Mouse (Mus musculus): ENCODE measurements around the gene Rab25. TPM values are rescaled to one million over a fixed set of nuclear protein-coding genes. Genes with fewer than 3 reads are reported as not detected.

The Rab25 gene
- polyA plus RNA-seq, 1 experiment from 2014 or later = 36.4 TPM

DNA sequence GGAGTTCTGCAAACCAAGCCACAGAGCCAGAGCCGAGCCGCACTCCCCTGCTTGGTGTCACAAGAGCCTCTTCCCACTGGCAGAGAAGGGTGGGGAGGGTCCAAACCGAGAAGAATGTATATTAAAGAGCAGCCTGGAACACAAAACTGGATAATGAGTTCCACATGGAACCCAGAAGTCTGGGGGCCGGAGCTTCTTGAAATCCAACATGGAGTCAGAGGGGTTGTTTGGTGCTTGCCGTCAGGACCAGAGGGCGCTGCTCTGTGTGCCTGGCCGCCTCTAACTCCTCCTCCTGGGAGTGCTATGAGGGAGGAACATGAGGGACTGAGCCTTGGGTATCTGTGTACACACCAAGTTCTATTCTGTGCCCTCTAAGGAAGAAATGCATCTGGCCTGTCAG, 42.3 kb downstream of the Rab25 start:
- Histone ChIP-seq H3K27ac (0 out of 2 replicates have a peak overlapping the region, but pooled peaks have one; percentile 50), H3K4me1 (peaks cover 53% of the 10 kb centered on the region), H3K36me3 (no peaks in the 10 kb centered on the region), H3K9me3 (no peaks in the 10 kb centered on the region), H3K4me2 (no peak overlapping the region), H3K4me3 (no peak overlapping the region), H3K27me3 (no peaks in the 10 kb centered on the region), H3K9ac (no peak overlapping the region)
- ATAC-seq (ENCODE audit: borderline replicate concordance, extremely low read depth, low FRiP score, low TSS enrichment) = no peak
- WGBS = 44% methylated on average over 7 of the region's 7 CpGs

DNA sequence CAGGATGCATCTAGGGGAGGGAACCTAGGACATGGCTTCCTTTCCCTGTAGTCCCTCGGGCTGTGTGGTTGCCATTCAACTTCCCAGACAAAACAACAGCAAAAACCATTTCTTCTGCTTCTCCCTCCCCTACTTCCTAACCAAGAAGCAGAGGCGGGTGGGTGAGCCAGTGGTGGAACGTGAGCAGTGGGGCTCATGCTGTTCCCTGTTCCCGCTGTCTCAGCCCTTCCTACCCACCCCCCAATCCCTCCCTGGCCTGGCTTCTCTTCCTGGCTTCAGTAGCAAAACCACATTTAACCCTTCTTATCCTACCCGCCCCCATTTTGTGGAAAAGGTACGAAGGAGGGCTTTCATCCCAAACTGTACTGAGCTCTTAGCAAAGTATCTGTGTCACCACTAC, 43.0 kb downstream of the Rab25 start:
- Histone ChIP-seq H3K4me3 (no peak overlapping the region), H3K9ac (no peak overlapping the region), H3K4me1 (peaks cover 49% of the 10 kb centered on the region), H3K36me3 (0 out of 2 replicates have a peak, but pooled peaks cover 1% of the 10 kb centered on the region), H3K9me3 (no peaks in the 10 kb centered on the region), H3K27ac (peak overlapping the region; percentile 50; the same call in 1 of the 2 replicates), H3K4me2 (no peak overlapping the region), H3K27me3 (no peaks in the 10 kb centered on the region)
- ATAC-seq (ENCODE audit: borderline replicate concordance, extremely low read depth, low FRiP score, low TSS enrichment) = no peak
- WGBS = 57% methylated on average over 6 of the region's 6 CpGs

GRCm38 (mm10) chr3:88503881-88504746, 44.0 kb downstream of the Rab25 start:
- ATAC-seq (ENCODE audit: borderline replicate concordance, extremely low read depth, low FRiP score, low TSS enrichment) = no peak
- H3K4me2 ChIP-seq = no peak overlapping the region
- H3K9ac ChIP-seq = no peak overlapping the region

GRCm38 (mm10) chr3:88503505-88503863, 44.6 kb downstream of the Rab25 start:
- Histone ChIP-seq H3K4me2 (peak overlapping the region; percentile 98), H3K9me3 (no peaks in the 10 kb centered on the region), H3K27me3 (no peaks in the 10 kb centered on the region), H3K9ac (peak overlapping the region; percentile 90), H3K36me3 (0 out of 2 replicates have a peak, but pooled peaks cover 3% of the 10 kb centered on the region), H3K4me1 (peaks cover 42% of the 10 kb centered on the region), H3K27ac (peak overlapping the region; percentile 84), H3K4me3 (peak overlapping the region; percentile 75)
- 18% methylated on average over 4 of the region's 4 CpGs for WGBS
- peak; percentile 27; the same call in 1 of the 2 replicates for ATAC-seq (ENCODE audit: borderline replicate concordance, extremely low read depth, low FRiP score, low TSS enrichment)

More at GRCm38 (mm10) chr3:88503881-88504746, 44.0 kb downstream of the Rab25 start:
- 0 out of 2 replicates have a peak, but pooled peaks cover 3% of the 10 kb centered on the region for H3K36me3 ChIP-seq
- no peaks in the 10 kb centered on the region for H3K9me3 ChIP-seq
- 45% methylated on average over 8 of the region's 8 CpGs for WGBS
- peak overlapping the region; percentile 84 for H3K27ac ChIP-seq
- no peaks in the 10 kb centered on the region for H3K27me3 ChIP-seq
- no peak overlapping the region for H3K4me3 ChIP-seq
- peaks cover 43% of the 10 kb centered on the region for H3K4me1 ChIP-seq

DNA sequence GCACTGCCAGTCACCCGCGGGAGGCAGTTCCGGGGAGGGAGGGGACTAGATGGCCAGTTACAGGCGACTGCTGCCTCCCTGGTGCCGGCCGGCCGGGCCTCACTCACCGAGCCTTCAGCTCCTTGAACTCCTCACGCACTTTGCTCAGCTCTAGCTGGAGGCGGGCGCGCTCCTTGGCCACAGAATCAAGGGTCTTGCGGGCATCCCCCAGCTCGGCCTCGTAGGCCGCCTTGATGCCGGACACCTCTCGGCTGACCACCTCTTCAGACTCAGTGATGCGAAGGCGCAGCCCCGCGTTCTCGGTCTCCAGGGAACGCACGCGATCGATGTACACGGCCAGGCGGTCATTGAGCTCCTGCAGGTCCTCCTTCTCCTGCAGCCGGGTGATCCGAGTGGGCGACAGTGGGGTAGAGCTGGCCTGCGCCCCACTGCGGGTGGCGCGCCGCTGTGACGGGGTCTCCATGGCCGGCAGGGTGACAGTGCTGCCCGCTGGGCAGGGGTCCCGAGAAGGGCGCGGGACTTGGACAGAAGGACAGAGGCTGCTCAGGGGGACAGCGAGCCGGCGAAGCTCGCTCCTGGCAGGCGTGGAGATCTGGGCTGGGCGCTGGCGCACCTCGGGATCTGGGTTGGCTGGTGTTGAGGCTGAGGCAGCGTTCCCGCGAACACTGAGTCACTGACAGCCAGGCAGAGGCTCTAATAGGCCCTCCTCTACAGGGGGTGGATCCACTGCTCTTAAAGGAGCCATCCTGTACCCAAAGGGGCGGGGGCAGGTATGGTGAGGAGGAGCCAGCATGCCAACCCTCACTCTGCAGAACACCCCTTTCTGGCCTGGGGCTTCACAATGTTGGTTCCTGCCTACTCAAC, 45.2 kb downstream of the Rab25 start:
- peak overlapping the region; percentile 90 for H3K9ac ChIP-seq
- peak overlapping the region; percentile 84 for H3K27ac ChIP-seq
- 0 out of 2 replicates have a peak, but pooled peaks cover 3% of the 10 kb centered on the region for H3K36me3 ChIP-seq
- peak overlapping the region; percentile 98 for H3K4me2 ChIP-seq
- no peaks in the 10 kb centered on the region for H3K9me3 ChIP-seq
- no peaks in the 10 kb centered on the region for H3K27me3 ChIP-seq
- under 1% methylated on average over 55 of the region's 55 CpGs for WGBS
- H3K4me3 ChIP-seq = peak overlapping the region; percentile 75
- peaks cover 42% of the 10 kb centered on the region for H3K4me1 ChIP-seq
- peak; percentile 90 for ATAC-seq (ENCODE audit: borderline replicate concordance, extremely low read depth, low FRiP score, low TSS enrichment)

DNA sequence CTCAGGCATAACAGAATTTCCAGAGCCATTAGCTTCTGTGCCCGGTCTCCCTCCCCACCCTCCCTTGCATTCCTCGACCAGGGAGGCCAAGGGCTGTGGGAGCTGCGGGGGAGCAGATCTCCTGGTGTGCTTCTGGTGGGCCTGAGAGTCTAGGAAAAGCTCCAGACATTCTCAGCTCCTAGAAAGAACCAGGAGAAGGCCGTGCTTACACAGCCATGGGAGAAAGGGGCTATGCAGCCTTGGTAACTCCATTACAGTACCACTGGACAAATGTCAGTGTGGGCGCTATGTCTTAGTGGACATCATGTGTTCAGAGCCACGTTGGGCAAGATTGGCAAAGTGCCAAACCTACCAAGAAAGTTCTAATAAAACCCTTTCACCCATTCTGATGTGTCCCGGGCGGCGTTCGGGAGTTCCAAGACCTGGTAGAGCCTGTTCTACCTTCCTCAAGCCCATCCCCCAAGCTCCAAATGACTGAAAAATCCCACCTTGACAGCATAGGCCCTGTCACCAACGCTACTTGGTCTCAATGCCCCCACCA, 46.0 kb downstream of the Rab25 start:
- Histone ChIP-seq H3K9ac (peak overlapping the region; percentile 90), H3K27me3 (no peaks in the 10 kb centered on the region), H3K27ac (peak overlapping the region; percentile 84), H3K9me3 (no peaks in the 10 kb centered on the region), H3K4me1 (peaks cover 42% of the 10 kb centered on the region), H3K4me3 (peak overlapping the region; percentile 75), H3K36me3 (0 out of 2 replicates have a peak, but pooled peaks cover 5% of the 10 kb centered on the region), H3K4me2 (peak overlapping the region; percentile 98)
- WGBS = 16% methylated on average over 11 of the region's 11 CpGs
- peak; percentile 13; the same call in 1 of the 2 replicates for ATAC-seq (ENCODE audit: borderline replicate concordance, extremely low read depth, low FRiP score, low TSS enrichment)

GRCm38 (mm10) chr3:88501366-88502030, 46.6 kb downstream of the Rab25 start:
- Histone ChIP-seq H3K36me3 (0 out of 2 replicates have a peak, but pooled peaks cover 5% of the 10 kb centered on the region), H3K4me1 (peaks cover 42% of the 10 kb centered on the region)
- 56% methylated on average over 6 of the region's 6 CpGs for WGBS

DNA sequence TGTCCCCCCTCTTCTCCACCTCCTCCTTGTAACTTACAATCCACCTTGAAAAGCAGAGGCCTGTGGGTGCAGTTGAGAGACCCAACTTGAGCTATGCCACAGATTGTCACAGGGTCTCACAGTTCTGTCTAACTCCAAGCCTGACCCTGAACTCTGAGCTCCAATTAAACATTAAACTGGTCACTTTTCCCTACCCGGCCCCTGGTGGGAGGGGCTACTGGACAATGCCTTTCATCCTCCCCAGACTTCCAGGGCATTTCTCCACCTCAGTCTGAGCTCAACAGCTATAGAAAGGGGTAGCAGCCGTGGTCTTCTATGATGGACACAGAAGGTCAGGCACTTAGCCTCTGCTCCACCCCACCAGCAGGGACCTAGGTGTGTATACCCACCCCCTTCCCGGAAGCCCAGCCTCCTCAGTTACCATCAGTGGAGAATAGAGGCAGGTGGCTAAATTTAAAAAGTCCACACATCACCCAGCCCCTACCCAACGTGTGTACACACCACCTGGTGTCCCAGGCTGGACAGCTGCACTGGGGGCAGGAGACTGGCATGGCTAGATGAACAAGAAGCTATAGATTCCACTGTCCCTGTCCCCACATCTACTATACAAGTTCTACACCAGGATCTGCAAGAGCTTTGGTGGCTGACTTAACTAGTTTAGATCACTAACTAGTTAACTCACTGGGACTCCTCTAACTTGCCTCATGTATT, 47.3 kb downstream of the Rab25 start:
- no peak overlapping the region for H3K27ac ChIP-seq
- no peak for ATAC-seq (ENCODE audit: borderline replicate concordance, extremely low read depth, low FRiP score, low TSS enrichment)
- H3K9me3 ChIP-seq = no peaks in the 10 kb centered on the region
- H3K27me3 ChIP-seq = no peaks in the 10 kb centered on the region
- H3K4me2 ChIP-seq = peak overlapping the region; percentile 98
- H3K4me3 ChIP-seq = 0 out of 2 replicates have a peak overlapping the region, but pooled peaks have one; percentile 75
- H3K36me3 ChIP-seq = 0 out of 2 replicates have a peak, but pooled peaks cover 5% of the 10 kb centered on the region
- peaks cover 42% of the 10 kb centered on the region for H3K4me1 ChIP-seq
- H3K9ac ChIP-seq = no peak overlapping the region
- WGBS = 39% methylated on average over 4 of the region's 4 CpGs

More at GRCm38 (mm10) chr3:88501366-88502030, 46.6 kb downstream of the Rab25 start:
- peak overlapping the region; percentile 90 for H3K9ac ChIP-seq
- H3K27me3 ChIP-seq = no peaks in the 10 kb centered on the region
- peak overlapping the region; percentile 75 for H3K4me3 ChIP-seq
- no peak for ATAC-seq (ENCODE audit: borderline replicate concordance, extremely low read depth, low FRiP score, low TSS enrichment)
- H3K27ac ChIP-seq = peak overlapping the region; percentile 84
- H3K9me3 ChIP-seq = no peaks in the 10 kb centered on the region
- peak overlapping the region; percentile 98 for H3K4me2 ChIP-seq

DNA sequence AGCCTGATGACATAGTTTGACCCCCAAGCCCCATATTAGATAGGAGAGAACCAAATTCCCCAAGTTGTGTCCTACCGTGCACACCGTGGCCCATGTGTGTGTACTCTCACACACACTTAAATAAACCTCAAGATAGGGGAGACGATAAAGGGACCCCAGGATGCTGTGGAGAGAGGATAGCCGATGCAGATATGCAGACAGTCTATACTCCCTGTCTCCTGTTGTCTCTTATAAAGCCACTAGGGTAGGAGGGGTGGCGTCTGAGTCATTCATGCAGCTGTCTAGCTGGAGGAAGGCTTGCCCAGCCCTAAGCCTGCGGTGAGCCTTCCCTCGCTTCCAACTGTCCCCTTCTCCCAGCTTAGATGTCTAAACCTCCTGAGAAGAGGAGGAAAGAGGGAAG, 48.0 kb downstream of the Rab25 start:
- WGBS = 78% methylated on average over 7 of the region's 7 CpGs
- peaks cover 43% of the 10 kb centered on the region for H3K4me1 ChIP-seq
- no peak overlapping the region for H3K27ac ChIP-seq
- H3K9ac ChIP-seq = no peak overlapping the region
- H3K27me3 ChIP-seq = no peaks in the 10 kb centered on the region
- H3K9me3 ChIP-seq = no peaks in the 10 kb centered on the region
- 0 out of 2 replicates have a peak, but pooled peaks cover 5% of the 10 kb centered on the region for H3K36me3 ChIP-seq
- H3K4me2 ChIP-seq = no peak overlapping the region
- H3K4me3 ChIP-seq = no peak overlapping the region
- ATAC-seq (ENCODE audit: borderline replicate concordance, extremely low read depth, low FRiP score, low TSS enrichment) = no peak

- no peak overlapping the region for H3K4me2 ChIP-seq
- 79% methylated on average over 4 of the region's 4 CpGs for WGBS
- no peak for ATAC-seq (ENCODE audit: borderline replicate concordance, extremely low read depth, low FRiP score, low TSS enrichment)
- H3K27ac ChIP-seq = no peak overlapping the region
- H3K27me3 ChIP-seq = no peaks in the 10 kb centered on the region
- H3K9me3 ChIP-seq = no peaks in the 10 kb centered on the region
- H3K9ac ChIP-seq = no peak overlapping the region
- 0 out of 2 replicates have a peak, but pooled peaks cover 5% of the 10 kb centered on the region for H3K36me3 ChIP-seq
- no peak overlapping the region for H3K4me3 ChIP-seq
- H3K4me1 ChIP-seq = peaks cover 45% of the 10 kb centered on the region
Measured at GRCm38 (mm10) chr3:88499580-88499979, 48.5 kb downstream of the Rab25 start.

Measured in lung, embryonic 15.5 days (tissue).